11 mouse cellular contexts compared by ENCODE assay signal in genomic region chr4:135853987-135854546, GRCm38 (mm10). TPM values are rescaled to one million over a fixed set of nuclear protein-coding genes. Genes with fewer than 3 reads are reported as not detected.
DNase-seq lines count a peak whose midpoint lies in the region; ATAC-seq and TF ChIP-seq lines count a peak whose summit lies in the region.
"Had no signal": no experiment of that assay in that cellular context is flagged by ENCODE, and none has a peak within 500 bp of the region (broad histone marks: within the 10 kb centered on the region; RNA-seq: fewer than 3 reads in every experiment).

No protein-coding gene starts in this region.

- H3K27ac ChIP-seq in layer of hippocampus, adult 2 months, result peak overlapping the region; percentile 94
- H3K27ac ChIP-seq in embryonic facial prominence, embryonic 10.5 days (replicated peaks), result peak overlapping the region; percentile 100
- peak overlapping the region; percentile 99 for H3K27ac ChIP-seq in forebrain, embryonic 13.5 days
- peak overlapping the region; percentile 99 for H3K27ac ChIP-seq in liver, embryonic 16.5 days (ENCODE audit: low read length)
- no peak overlapping the region for H3K27ac ChIP-seq in heart, adult 2 months

- no peak for ATAC-seq in forebrain, embryonic 13.5 days
- ATAC-seq in liver, embryonic 16.5 days (ENCODE audit: low read depth), result no peak

- H3K9ac ChIP-seq in forebrain, embryonic 13.5 days, result no peak overlapping the region
- H3K9ac ChIP-seq in liver, embryonic 16.5 days (ENCODE audit: low read depth, low read length), result peak overlapping the region; percentile 10; the same call in 1 of the 2 replicates
- no peak overlapping the region for H3K9ac ChIP-seq in heart, adult 2 months (ENCODE audit: low read depth, low read length)

- no peak overlapping the region for H3K4me3 ChIP-seq in layer of hippocampus, adult 2 months
- no peak overlapping the region for H3K4me3 ChIP-seq in embryonic facial prominence, embryonic 10.5 days
- H3K4me3 ChIP-seq in forebrain, embryonic 13.5 days, result no peak overlapping the region
- no peak overlapping the region for H3K4me3 ChIP-seq in liver, embryonic 16.5 days (ENCODE audit: low read depth, low read length)
- no peak overlapping the region for H3K4me3 ChIP-seq in heart, adult 2 months

- peak; percentile 40 for TF ChIP-seq CTCF in layer of hippocampus, adult 2 months (conservative IDR thresholded peaks at IDR 0.05)
- TF ChIP-seq CTCF in heart, adult 2 months (IDR thresholded peaks at IDR 0.05), result no peak

- H3K4me1 ChIP-seq in embryonic facial prominence, embryonic 10.5 days, result peaks cover 48% of the 10 kb centered on the region
- H3K4me1 ChIP-seq in forebrain, embryonic 13.5 days, result peaks cover 48% of the 10 kb centered on the region
- H3K4me1 ChIP-seq in liver, embryonic 16.5 days (ENCODE audit: control insufficient read depth, low read depth, low read length), result peaks cover 69% of the 10 kb centered on the region
- H3K4me1 ChIP-seq in heart, adult 2 months (ENCODE audit: control insufficient read depth, insufficient read depth, low read length), result peaks cover 6% of the 10 kb centered on the region

- H3K9me3 ChIP-seq in embryonic facial prominence, embryonic 10.5 days, result no peaks in the 10 kb centered on the region
- no peaks in the 10 kb centered on the region for H3K9me3 ChIP-seq in forebrain, embryonic 13.5 days (replicated peaks)
- no peaks in the 10 kb centered on the region for H3K9me3 ChIP-seq in liver, embryonic 16.5 days (replicated peaks; ENCODE audit: control insufficient read depth, low read length)

- DNase-seq in layer of hippocampus, adult 2 months (ENCODE audit: low spot score in 2 of 2), result peak in 1 of 2 experiments; percentile 80
- DNase-seq in layer of hippocampus, postnatal 14 days (ENCODE audit: low spot score in 2 of 2), result no peak
- no peak for DNase-seq in embryonic facial prominence, embryonic 10.5 days (ENCODE audit: low spot score)
- DNase-seq in retina, postnatal 1 day, result no peak
- DNase-seq in adrenal gland, adult 8-10 months, result no peak
- no peak for DNase-seq in heart, adult 2 months
- DNase-seq: adrenal gland, postnatal 14 days; heart, adult 18-20 months; right cerebral cortex, postnatal 25 days had no signal

- 94% methylated on average over 14 of the region's 14 CpGs for WGBS in embryonic facial prominence, embryonic 10.5 days
- WGBS in forebrain, embryonic 13.5 days, result 81% methylated on average over 14 of the region's 14 CpGs
- 83% methylated on average over 14 of the region's 14 CpGs for WGBS in liver, embryonic 16.5 days (ENCODE audit: insufficient replicate concordance)
- 92% methylated on average over 14 of the region's 14 CpGs for WGBS in heart, adult 2 months

- intact Hi-C loops in heart, adult 2 months (cut with DNase I), result loop anchor here (10.0 kb wide), 1 partner anchor 499 kb away; the partner anchor contains the start of gene Srrm1

- H3K36me3 ChIP-seq in embryonic facial prominence, embryonic 10.5 days (replicated peaks), result peaks cover 6% of the 10 kb centered on the region
- no peaks in the 10 kb centered on the region for H3K36me3 ChIP-seq in forebrain, embryonic 13.5 days (ENCODE audit: poor library complexity, severe bottlenecking)
- H3K36me3 ChIP-seq in liver, embryonic 16.5 days (ENCODE audit: control insufficient read depth, insufficient read depth), result peaks cover 4% of the 10 kb centered on the region
- H3K36me3 ChIP-seq in heart, adult 2 months (ENCODE audit: control insufficient read depth, insufficient read depth, low read length), result peaks cover 15% of the 10 kb centered on the region

- no peak for TF ChIP-seq POLR2A in heart, adult 2 months (IDR thresholded peaks at IDR 0.05; ENCODE audit: insufficient read depth, low read depth, low read length)

- H3K27me3 ChIP-seq in embryonic facial prominence, embryonic 10.5 days (replicated peaks; ENCODE audit: low read depth, poor library complexity, severe bottlenecking), result no peaks in the 10 kb centered on the region
- H3K27me3 ChIP-seq in forebrain, embryonic 13.5 days, result no peaks in the 10 kb centered on the region
- H3K27me3 ChIP-seq in liver, embryonic 16.5 days (ENCODE audit: control insufficient read depth, insufficient read depth, low read depth, low read length), result no peaks in the 10 kb centered on the region
- no peaks in the 10 kb centered on the region for H3K27me3 ChIP-seq in heart, adult 2 months (ENCODE audit: control insufficient read depth, insufficient read depth, low read length)

- no peak for TF ChIP-seq EP300 in heart, adult 2 months (IDR thresholded peaks at IDR 0.05; ENCODE audit: insufficient read depth, low read depth, low read length)

- no peaks in the 10 kb centered on the region; the same call in 1 of the 2 replicates for H3K79me2 ChIP-seq in heart, adult 2 months (replicated peaks; ENCODE audit: control insufficient read depth, insufficient read depth, low read length)

- H3K4me2 ChIP-seq in forebrain, embryonic 13.5 days, result no peak overlapping the region
- peak overlapping the region; percentile 95; the same call in 1 of the 2 replicates for H3K4me2 ChIP-seq in liver, embryonic 16.5 days (ENCODE audit: low read depth, low read length)

RNA-seq across cellular contexts. Expression of gene Srsf10, which starts 1.5 kb away (rescaled TPM):
- 10 to 100 TPM; 82.6 to 94.2 TPM for total RNA-seq in layer of hippocampus, adult 2 months (2021)
- total RNA-seq in layer of hippocampus, postnatal 14 days (2021), result 10 to 100 TPM; 78.4 to 85.6 TPM
- 377 and 383 TPM in 2 replicates for polyA plus RNA-seq in embryonic facial prominence, embryonic 10.5 days (2016; fragmentation: Nextera tagmentation; extraction: Ambion mirVana)
- 341 and 352 TPM in 2 replicates for polyA plus RNA-seq in forebrain, embryonic 13.5 days (2015; fragmentation: Nextera tagmentation; extraction: Ambion mirVana)
- 81.8 and 90.3 TPM in 2 replicates for polyA plus RNA-seq in liver, embryonic 16.5 days (2015; fragmentation: Nextera tagmentation; extraction: Ambion mirVana)
- 100 to 1,000 TPM in 2 of 4 experiments, 10 to 100 TPM in 2; 93.3 to 127 (median 104) TPM for total RNA-seq in adrenal gland, adult 8-10 months (2022)
- total RNA-seq in heart, adult 2 months (2021), result 10 to 100 TPM; 45.3 to 49.1 TPM
- 28.8 and 37.7 TPM in 2 replicates for polyA plus RNA-seq in heart, adult 2 months (2012; rRNA removed)

RNA-seq across cellular contexts. Expression of gene Pnrc2, which starts 19.6 kb away (rescaled TPM):
- total RNA-seq in layer of hippocampus, adult 2 months (2021), result 10 to 100 TPM; 52.7 to 54.8 TPM
- 10 to 100 TPM; 59.5 to 67.2 TPM for total RNA-seq in layer of hippocampus, postnatal 14 days (2021)
- 177 and 186 TPM in 2 replicates for polyA plus RNA-seq in embryonic facial prominence, embryonic 10.5 days (2016; fragmentation: Nextera tagmentation; extraction: Ambion mirVana)
- 180 and 185 TPM in 2 replicates for polyA plus RNA-seq in forebrain, embryonic 13.5 days (2015; fragmentation: Nextera tagmentation; extraction: Ambion mirVana)
- 74.9 and 81.1 TPM in 2 replicates for polyA plus RNA-seq in liver, embryonic 16.5 days (2015; fragmentation: Nextera tagmentation; extraction: Ambion mirVana)
- total RNA-seq in adrenal gland, adult 8-10 months (2022), result 100 to 1,000 TPM; 106 to 163 (median 148) TPM
- 10 to 100 TPM; 58.8 to 81.2 TPM for total RNA-seq in heart, adult 2 months (2021)
- 14.9 and 35.4 TPM in 2 replicates for polyA plus RNA-seq in heart, adult 2 months (2012; rRNA removed)

RNA-seq across cellular contexts. Expression of gene Cnr2, which starts 41.1 kb away (rescaled TPM):
- total RNA-seq in layer of hippocampus, adult 2 months (2021), result under 1 TPM in 1 of 2 experiments, not detected in 1; 0.12 TPM
- total RNA-seq in layer of hippocampus, postnatal 14 days (2021), result under 1 TPM in 1 of 2 experiments, not detected in 1; 0.09 TPM
- 0.15 and 0.43 TPM in 2 replicates for polyA plus RNA-seq in embryonic facial prominence, embryonic 10.5 days (2016; fragmentation: Nextera tagmentation; extraction: Ambion mirVana)
- polyA plus RNA-seq in forebrain, embryonic 13.5 days (2015; fragmentation: Nextera tagmentation; extraction: Ambion mirVana), result 0.13 and 0.21 TPM in 2 replicates
- polyA plus RNA-seq in liver, embryonic 16.5 days (2015; fragmentation: Nextera tagmentation; extraction: Ambion mirVana), result 2.9 TPM in 2 replicates
- 1 to 10 TPM; 2.2 to 3.6 (median 2.8) TPM for total RNA-seq in adrenal gland, adult 8-10 months (2022)
- total RNA-seq in heart, adult 2 months (2021), result under 1 TPM; 0.23 to 0.59 TPM
- polyA plus RNA-seq in heart, adult 2 months (2012; rRNA removed), result 0.64 and 0.88 TPM in 2 replicates
